Mouse (Mus musculus) liver, postnatal 0 days (tissue): ENCODE data around the gene Dtnb. TPM values are rescaled to one million over a fixed set of nuclear protein-coding genes. Genes with fewer than 3 reads are reported as not detected.

Experiments used
- ATAC-seq: fragments of 200-750 bp; cut with Nextera tagmentation; 2 replicates; pipeline ENCODE4 v1.8.0; 2017; ENCODE audit warnings: mild to moderate bottlenecking, moderate library complexity
- DNase-seq: peaks from one replicate; pipeline ENCODE4 v3.0.0-alpha.2; 2016
- H3K27ac ChIP-seq: fragments of 300-500 bp; sonication (generic); 2 replicates; pipeline ENCODE4 v1.5.1; 2014; ENCODE audit warnings: antibody characterized with exemption, moderate library complexity, mild to moderate bottlenecking, low read depth
- H3K27me3 ChIP-seq: fragments of 300-500 bp; sonication (generic); 2 replicates; pipeline ENCODE4 v1.6.1; 2014; ENCODE audit warnings: low read length, control low read depth, mixed read lengths; ENCODE audit not compliant: insufficient read depth
- H3K36me3 ChIP-seq: fragments of 300-500 bp; sonication (generic); replicated peaks from 2 replicates; pipeline ENCODE4 v1.6.1; 2014; ENCODE audit warnings: mild to moderate bottlenecking, control low read depth, low read length, moderate library complexity, mixed read lengths; ENCODE audit not compliant: insufficient read depth
- H3K4me1 ChIP-seq: fragments of 300-500 bp; sonication (generic); 2 replicates; pipeline ENCODE4 v1.6.1; 2014; ENCODE audit warnings: antibody characterized with exemption, mild to moderate bottlenecking, control low read depth; ENCODE audit not compliant: insufficient read depth
- H3K4me2 ChIP-seq: fragments of 300-500 bp; sonication (generic); 2 replicates; pipeline ENCODE4 v1.6.1; 2014; ENCODE audit warnings: low read depth, mild to moderate bottlenecking, low read length, moderate library complexity, mixed read lengths
- H3K4me3 ChIP-seq: fragments of 300-500 bp; sonication (generic); 2 replicates; pipeline ENCODE4 v1.5.1; 2014; ENCODE audit warnings: low read depth, low read length
- H3K9ac ChIP-seq: fragments of 300-500 bp; sonication (generic); replicated peaks from 2 replicates; pipeline ENCODE4 v1.6.1; 2014; ENCODE audit warnings: mild to moderate bottlenecking, moderate library complexity
- H3K9me3 ChIP-seq: fragments of 300-500 bp; sonication (generic); 2 replicates; pipeline ENCODE4 v1.6.1; 2016; ENCODE audit warnings: mild to moderate bottlenecking, control low read depth, low read length, mixed read lengths
- CTCF ChIP-seq: sonication (generic); IDR thresholded peaks from 2 replicates; pipeline ENCODE4 v1.5.1; 2016; ENCODE audit warnings: antibody characterized with exemption, low read depth
- EP300 ChIP-seq: IDR thresholded peaks from 2 replicates; pipeline ENCODE4 v1.6.1; 2016; ENCODE audit warnings: antibody characterized with exemption, low read depth, mild to moderate bottlenecking
- WGBS: fragments of 180-500 bp; shearing (Covaris S2); extraction: QIAGEN DNeasy Blood & Tissue Kit; methylation state at CpG from one replicate; pipeline ENCODE4 v1.1.7; 2014; ENCODE audit not compliant: insufficient replicate concordance; 5-methylcytosine and 5-hydroxymethylcytosine counted together
- polyA plus RNA-seq: library from polyadenylated mRNA; unstranded; fragments of >200 nt; fragmentation: Nextera tagmentation; extraction: Ambion mirVana; gene quantifications from 2 replicates; pipeline ENCODE4 v1.2.1, GENCODE M21; 2015

The Dtnb gene
- polyA plus RNA-seq, 1 experiment from 2014 or later: 15.7 TPM

DNA sequence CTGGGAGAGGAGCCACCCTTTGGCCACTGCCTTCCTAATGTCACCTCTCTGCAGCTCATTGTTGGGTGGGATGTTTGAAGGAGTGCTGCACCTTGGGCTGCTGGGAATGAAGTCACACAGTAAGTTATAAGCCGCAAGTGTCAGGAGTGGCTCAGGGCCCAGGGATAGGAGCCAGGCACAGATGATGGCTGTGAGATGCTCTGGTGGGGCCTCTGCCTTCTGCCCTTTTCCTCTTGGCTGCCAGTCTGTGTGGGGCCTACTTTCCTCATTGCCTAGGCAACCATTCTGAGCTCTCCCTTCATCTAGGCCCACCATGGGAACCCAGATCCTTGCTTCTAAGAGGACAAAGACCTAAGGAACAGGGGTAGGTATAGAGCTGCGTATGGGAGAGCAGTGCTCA is 212.1 kb downstream of the Dtnb start:
- peaks cover 21% of the 10 kb centered on the region for H3K4me1 ChIP-seq
- no peak overlapping the region for H3K4me3 ChIP-seq
- WGBS: 88% methylated on average over 2 of the region's 2 CpGs
- no peaks in the 10 kb centered on the region for H3K9me3 ChIP-seq
- no peaks in the 10 kb centered on the region for H3K27me3 ChIP-seq
- H3K36me3 ChIP-seq: no peaks in the 10 kb centered on the region
- TF ChIP-seq CTCF (no peak), EP300 (no peak)
- no peak overlapping the region for H3K4me2 ChIP-seq
- DNase-seq: no peak
- H3K9ac ChIP-seq: no peak overlapping the region
- H3K27ac ChIP-seq: no peak overlapping the region
- no peak for ATAC-seq

DNA sequence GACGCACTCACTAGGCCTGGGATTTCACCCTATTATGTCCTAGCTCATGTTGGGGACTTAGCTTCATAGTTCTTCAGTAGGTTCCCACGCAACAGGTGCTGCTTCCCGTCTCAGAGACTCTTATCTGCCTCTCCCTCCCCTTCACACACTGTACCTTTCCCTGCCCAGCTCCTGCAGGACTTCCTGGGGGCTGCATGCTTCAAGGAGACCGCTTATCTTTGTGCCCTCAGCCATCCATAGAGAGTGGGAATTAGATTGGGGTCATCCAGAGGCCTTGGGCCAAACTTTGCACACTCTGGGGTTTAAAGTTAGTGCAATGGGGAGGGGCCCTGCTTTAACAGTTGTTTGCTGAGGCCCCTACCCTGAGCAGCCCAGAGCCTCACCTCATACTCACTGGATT is 212.5 kb downstream of the Dtnb start:
- Histone ChIP-seq H3K4me3 (no peak overlapping the region), H3K9ac (no peak overlapping the region), H3K4me2 (no peak overlapping the region), H3K4me1 (peaks cover 18% of the 10 kb centered on the region), H3K9me3 (no peaks in the 10 kb centered on the region), H3K27ac (no peak overlapping the region), H3K36me3 (no peaks in the 10 kb centered on the region), H3K27me3 (no peaks in the 10 kb centered on the region)
- DNase-seq (no peak), ATAC-seq (no peak)
- 64% methylated on average over 4 of the region's 4 CpGs for WGBS
- TF ChIP-seq EP300 (no peak), CTCF (no peak)

DNA sequence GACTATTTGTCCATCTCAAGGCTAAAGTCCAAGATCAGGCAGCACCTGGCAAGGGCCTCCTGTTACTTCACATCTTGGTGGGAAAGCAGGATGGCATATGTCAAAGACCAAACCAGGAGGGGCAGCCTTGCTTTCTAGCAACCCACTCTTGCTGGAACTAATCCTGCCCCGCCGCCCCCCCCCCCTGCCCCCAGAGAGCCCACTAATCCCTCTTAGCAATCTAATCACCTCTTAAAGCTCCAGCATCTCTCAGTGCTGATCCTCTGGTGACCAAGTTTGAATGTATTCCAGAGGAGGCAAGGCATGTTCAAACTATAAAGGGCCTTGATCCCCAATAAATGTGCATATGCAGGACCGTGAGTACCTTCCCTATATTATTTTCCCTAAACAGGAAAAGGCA is 214.9 kb downstream of the Dtnb start:
- Histone ChIP-seq H3K9ac (no peak overlapping the region), H3K27ac (no peak overlapping the region), H3K4me1 (peaks cover 4% of the 10 kb centered on the region; the same call in 1 of the 2 replicates), H3K9me3 (no peaks in the 10 kb centered on the region), H3K4me3 (no peak overlapping the region), H3K27me3 (no peaks in the 10 kb centered on the region), H3K4me2 (no peak overlapping the region), H3K36me3 (no peaks in the 10 kb centered on the region)
- WGBS: 45% methylated on average over 3 of the region's 3 CpGs
- TF ChIP-seq EP300 (no peak), CTCF (no peak)
- ATAC-seq (no peak), DNase-seq (no peak)

DNA sequence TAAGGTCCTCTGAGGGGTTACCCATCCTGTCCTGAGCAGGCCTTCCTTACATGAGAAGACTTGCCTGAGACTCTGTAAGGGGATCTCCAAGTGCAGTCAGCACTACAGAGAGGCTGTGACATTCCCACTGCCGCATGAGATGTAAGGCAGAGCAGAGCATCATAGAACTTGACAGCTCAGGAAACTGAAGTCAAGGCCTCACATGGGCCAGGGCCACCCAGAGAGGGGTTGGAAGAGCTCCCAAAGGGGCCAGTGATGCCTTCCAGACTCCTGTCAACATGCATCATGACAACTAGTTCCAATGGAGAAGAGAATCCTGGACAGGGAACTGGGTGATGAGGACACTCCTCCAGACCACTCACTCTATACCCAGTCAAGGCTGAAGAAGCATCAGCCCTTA is 215.4 kb downstream of the Dtnb start:
- 62% methylated on average over 1 of the region's 1 CpGs for WGBS
- H3K27me3 ChIP-seq: no peaks in the 10 kb centered on the region
- H3K4me3 ChIP-seq: no peak overlapping the region
- peaks cover 4% of the 10 kb centered on the region; the same call in 1 of the 2 replicates for H3K4me1 ChIP-seq
- ATAC-seq: no peak
- DNase-seq: no peak
- H3K27ac ChIP-seq: no peak overlapping the region
- no peak overlapping the region for H3K4me2 ChIP-seq
- H3K36me3 ChIP-seq: no peaks in the 10 kb centered on the region
- H3K9me3 ChIP-seq: no peaks in the 10 kb centered on the region
- H3K9ac ChIP-seq: no peak overlapping the region
- TF ChIP-seq EP300: no peak
- TF ChIP-seq CTCF: no peak

DNA sequence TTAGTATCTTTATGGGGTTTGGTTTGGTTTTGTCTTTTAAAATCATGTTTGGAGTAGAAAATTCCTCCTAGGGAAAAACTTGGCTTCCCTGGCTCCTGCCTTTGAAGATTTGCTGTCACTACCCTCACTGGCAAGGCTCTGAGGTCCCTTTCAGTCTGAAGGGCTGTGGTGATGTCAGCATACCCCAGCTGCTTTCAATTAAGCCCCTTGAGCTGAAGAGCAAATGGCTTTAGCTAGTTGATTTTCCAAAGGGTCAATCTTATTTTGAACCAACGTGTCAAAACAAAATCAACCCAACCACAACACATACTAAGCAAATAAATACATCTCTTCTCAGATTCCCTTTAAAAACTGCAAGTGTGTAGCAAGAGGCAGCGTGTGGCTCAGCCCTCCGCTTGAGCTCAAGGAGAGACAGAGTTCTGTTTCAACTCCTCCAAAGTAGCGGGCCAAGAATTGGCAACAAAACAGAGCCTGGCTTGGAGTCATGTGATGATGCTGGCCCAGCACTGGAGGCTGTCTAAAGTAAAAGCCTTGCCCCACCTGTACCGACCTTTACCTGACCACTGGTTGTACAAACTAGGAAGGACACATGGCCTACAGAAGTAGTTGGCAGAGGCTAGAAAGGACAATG is 216.4 kb downstream of the Dtnb start:
- H3K4me3 ChIP-seq: no peak overlapping the region
- TF ChIP-seq EP300: no peak
- no peak for TF ChIP-seq CTCF
- H3K36me3 ChIP-seq: no peaks in the 10 kb centered on the region
- WGBS: 59% methylated on average over 5 of the region's 5 CpGs
- no peak for ATAC-seq
- no peak overlapping the region for H3K27ac ChIP-seq
- no peak overlapping the region for H3K9ac ChIP-seq
- no peak overlapping the region for H3K4me2 ChIP-seq
- H3K9me3 ChIP-seq: no peaks in the 10 kb centered on the region
- DNase-seq: no peak
- peaks cover 4% of the 10 kb centered on the region; the same call in 1 of the 2 replicates for H3K4me1 ChIP-seq
- no peaks in the 10 kb centered on the region for H3K27me3 ChIP-seq

DNA sequence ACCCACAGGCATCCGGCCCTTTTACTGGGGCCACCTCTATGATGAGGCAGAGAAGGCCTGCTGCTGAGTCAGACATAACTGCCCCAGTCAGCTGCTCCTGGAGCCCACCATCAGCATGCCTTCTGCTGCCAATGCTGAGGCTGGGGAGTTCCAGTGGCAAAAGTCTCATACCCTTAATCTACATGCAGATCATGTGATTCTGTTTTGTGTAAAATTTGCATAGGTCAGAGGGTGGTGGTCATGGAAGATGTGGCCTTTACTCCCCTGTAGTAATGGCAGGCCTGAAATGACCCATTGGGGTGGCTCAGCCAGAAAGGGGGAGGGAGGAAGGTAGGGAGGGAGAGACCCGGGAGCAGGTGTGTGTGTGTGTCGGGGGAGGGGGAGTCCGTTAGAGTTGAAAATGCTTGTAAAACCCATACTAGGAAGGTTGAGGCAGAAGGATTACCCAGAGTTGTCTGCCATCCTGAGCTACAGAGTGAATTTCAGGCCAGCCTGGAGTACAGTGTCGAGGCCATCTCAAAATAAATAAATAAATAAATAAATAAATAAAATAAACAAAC is 217.5 kb downstream of the Dtnb start:
- H3K27me3 ChIP-seq: no peaks in the 10 kb centered on the region
- no peak for TF ChIP-seq CTCF
- no peak for TF ChIP-seq EP300
- H3K9ac ChIP-seq: no peak overlapping the region
- H3K27ac ChIP-seq: no peak overlapping the region
- no peak overlapping the region for H3K4me3 ChIP-seq
- DNase-seq (no peak), ATAC-seq (no peak)
- WGBS: 73% methylated on average over 5 of the region's 5 CpGs
- H3K4me2 ChIP-seq: no peak overlapping the region
- H3K4me1 ChIP-seq: peaks cover 4% of the 10 kb centered on the region; the same call in 1 of the 2 replicates
- H3K36me3 ChIP-seq: no peaks in the 10 kb centered on the region
- H3K9me3 ChIP-seq: no peaks in the 10 kb centered on the region
